Mouse (Mus musculus) kidney, adult 2 months (tissue): ENCODE results near the gene Smarca4. TPM values are rescaled to one million over a fixed set of nuclear protein-coding genes. Genes with fewer than 3 reads are reported as not detected.
A peak's percentile ranks its signal among the peaks of the same experiment; 100 is the strongest.

ENCODE experiments used
- DNase-seq: peaks from one replicate; pipeline ENCODE4 v3.0.0; 2021
- H3K27ac ChIP-seq: fragments of 200-500 bp; 2 replicates; pipeline ENCODE4 v1.5.1; 2012; ENCODE audit warnings: low read depth, low read length, control low read depth, inconsistent platforms; ENCODE audit not compliant: insufficient read depth
- H3K27me3 ChIP-seq: fragments of 200-500 bp; replicated peaks from 2 replicates; pipeline ENCODE4 v1.6.1; 2012; ENCODE audit warnings: mild to moderate bottlenecking, moderate library complexity, low read length, inconsistent platforms; ENCODE audit not compliant: control insufficient read depth, insufficient read depth
- H3K36me3 ChIP-seq: fragments of 200-500 bp; 2 replicates; pipeline ENCODE4 v1.6.1; 2012; ENCODE audit warnings: mild to moderate bottlenecking, moderate library complexity, low read length, inconsistent platforms; ENCODE audit not compliant: control insufficient read depth, insufficient read depth
- H3K4me1 ChIP-seq: fragments of 200-500 bp; 2 replicates; pipeline ENCODE4 v1.6.1; 2011; ENCODE audit warnings: low read length; ENCODE audit not compliant: control insufficient read depth, insufficient read depth
- H3K4me3 ChIP-seq: fragments of 200-500 bp; 2 replicates; pipeline ENCODE4 v1.5.1; 2011; ENCODE audit warnings: mild to moderate bottlenecking, low read depth, low read length, control low read depth; ENCODE audit not compliant: insufficient read depth
- CTCF ChIP-seq: fragments of 200-500 bp; conservative IDR thresholded peaks from 2 replicates; pipeline ENCODE4 v1.5.1; 2011; ENCODE audit warnings: low read depth, mild to moderate bottlenecking, control low read depth, low read length, moderate library complexity, mixed read lengths; ENCODE audit not compliant: insufficient read depth, insufficient read length
- POLR2A ChIP-seq: fragments of 200-500 bp; IDR thresholded peaks from one replicate; pipeline ENCODE4 v1.6.1; 2011; ENCODE audit warnings: low read depth, low read length, control low read depth
- WGBS: fragments of 180-500 bp; shearing (Covaris S2); methylation state at CpG from one replicate; pipeline ENCODE4 v1.1.7; 2018; 5-methylcytosine and 5-hydroxymethylcytosine counted together
- polyA plus RNA-seq: library from polyadenylated mRNA; depleted of rRNA; stranded (reverse); fragments of >200 nt; gene quantifications from 2 replicates; pipeline ENCODE4 v1.2.3, GENCODE M21; 2012

Smarca4 gene
- polyA plus RNA-seq, 1 experiment: 24.9 TPM

- H3K27me3 ChIP-seq: no peaks in the 10 kb centered on the region
- H3K4me3 ChIP-seq: no peak overlapping the region
- 86% methylated on average over 2 of the region's 2 CpGs for WGBS
- TF ChIP-seq CTCF (no peak), POLR2A (no peak)
- no peaks in the 10 kb centered on the region for H3K4me1 ChIP-seq
- H3K27ac ChIP-seq: no peak overlapping the region
- no peak for DNase-seq
- H3K36me3 ChIP-seq: no peaks in the 10 kb centered on the region
These were observed 101.0 kb downstream of the Smarca4 start for GRCm38 (mm10) chr9:21717015-21717414.

DNA sequence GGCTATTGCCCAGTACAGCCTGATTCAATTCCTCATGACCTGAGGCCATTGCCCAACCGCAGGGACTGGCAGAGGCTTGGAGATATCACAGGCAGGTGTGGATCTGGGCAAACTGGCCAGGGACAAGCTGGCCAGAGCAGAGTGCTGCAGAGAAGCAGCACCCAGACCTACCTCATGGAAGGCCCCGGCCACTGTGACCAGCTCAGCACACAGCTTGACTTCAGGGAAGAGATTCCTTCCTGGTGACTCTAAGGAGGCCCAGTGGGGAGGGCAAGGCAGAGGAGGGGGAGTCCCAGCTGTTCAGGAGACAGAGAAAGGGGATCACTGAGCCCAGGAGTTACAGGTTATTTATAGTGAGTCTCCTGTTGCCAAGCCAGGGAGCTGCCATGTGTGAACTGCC is 105.1 kb downstream of the Smarca4 start:
- TF ChIP-seq POLR2A (no peak), CTCF (no peak)
- H3K4me1 ChIP-seq: 0 out of 2 replicates have a peak, but pooled peaks cover 3% of the 10 kb centered on the region
- no peaks in the 10 kb centered on the region for H3K36me3 ChIP-seq
- H3K4me3 ChIP-seq: no peak overlapping the region
- H3K27ac ChIP-seq: no peak overlapping the region
- no peak for DNase-seq
- WGBS: 75% methylated on average over 2 of the region's 2 CpGs
- H3K27me3 ChIP-seq: no peaks in the 10 kb centered on the region

GRCm38 (mm10) chr9:21723377-21724146 is 107.6 kb downstream of the Smarca4 start, which contains the start of gene Ldlr:
TSS of gene Ldlr (plus strand) at chr9:21723483.
- DNase-seq: peak; percentile 90
- Histone ChIP-seq H3K36me3 (no peaks in the 10 kb centered on the region), H3K27ac (peak within 1 kb of the TSS; percentile 67), H3K4me3 (peak within 1 kb of the TSS; percentile 83), H3K4me1 (0 out of 2 replicates have a peak, but pooled peaks cover 3% of the 10 kb centered on the region), H3K27me3 (no peaks in the 10 kb centered on the region)
- WGBS: under 1% methylated on average over 47 of the region's 47 CpGs
- TF ChIP-seq CTCF (no peak), POLR2A (peak; percentile 45)

GRCm38 (mm10) chr9:21724147-21724536 is 108.2 kb downstream of the Smarca4 start:
- Histone ChIP-seq H3K36me3 (no peaks in the 10 kb centered on the region), H3K4me3 (peak overlapping the region; percentile 83), H3K27ac (peak overlapping the region; percentile 67), H3K27me3 (no peaks in the 10 kb centered on the region), H3K4me1 (0 out of 2 replicates have a peak, but pooled peaks cover 3% of the 10 kb centered on the region)
- peak; percentile 94 for DNase-seq
- no peak for TF ChIP-seq CTCF
- no peak for TF ChIP-seq POLR2A
- 2% methylated on average over 18 of the region's 18 CpGs for WGBS

GRCm38 (mm10) chr9:21725224-21726121 is 109.5 kb downstream of the Smarca4 start:
- no peaks in the 10 kb centered on the region for H3K36me3 ChIP-seq
- no peak for TF ChIP-seq POLR2A
- no peak for TF ChIP-seq CTCF
- DNase-seq: no peak
- H3K4me1 ChIP-seq: 0 out of 2 replicates have a peak, but pooled peaks cover 3% of the 10 kb centered on the region
- no peak overlapping the region for H3K27ac ChIP-seq
- no peaks in the 10 kb centered on the region for H3K27me3 ChIP-seq
- H3K4me3 ChIP-seq: no peak overlapping the region
- WGBS: 81% methylated on average over 23 of the region's 23 CpGs

- TF ChIP-seq CTCF: no peak
- TF ChIP-seq POLR2A: no peak
- no peak overlapping the region for H3K27ac ChIP-seq
- WGBS: 76% methylated on average over 14 of the region's 14 CpGs
- no peak for DNase-seq
- H3K36me3 ChIP-seq: no peaks in the 10 kb centered on the region
- H3K27me3 ChIP-seq: no peaks in the 10 kb centered on the region
- no peak overlapping the region for H3K4me3 ChIP-seq
- H3K4me1 ChIP-seq: 0 out of 2 replicates have a peak, but pooled peaks cover 3% of the 10 kb centered on the region
These were observed 110.4 kb downstream of the Smarca4 start for GRCm38 (mm10) chr9:21726218-21726975.
